Mouse (Mus musculus) cerebellum, adult 9-11 months (tissue): Measurements from ENCODE around the gene Olfr1222.
"Not testable (repeated sequence)": the region's sequence is repeated elsewhere in the genome, so short reads cannot be mapped to it uniquely, and the experiment has no call there.

ENCODE experiments used
- DNase-seq: peaks from one replicate; pipeline ENCODE4 v3.0.0; 2022

Olfr1222 gene

GRCm38 (mm10) chr2:89132954-89133353 lies at the start of gene Olfr1222:
Gene Olfr1222 (minus strand): TSS chr2:89133054.
- DNase-seq = no peak

- DNase-seq = no peak
Measured at GRCm38 (mm10) chr2:89174569-89174968, 41.7 kb upstream of the Olfr1222 start, which contains the start of gene Olfr1225. Gene Olfr1225 (minus strand): TSS chr2:89174669.

GRCm38 (mm10) chr2:89164711-89165110 lies 31.9 kb upstream of the Olfr1222 start:
- DNase-seq = not testable (repeated sequence)

- DNase-seq = not testable (repeated sequence)
Measured at GRCm38 (mm10) chr2:89163991-89164390, 31.1 kb upstream of the Olfr1222 start, which contains the start of gene Olfr1224-ps1. Gene Olfr1224-ps1 (minus strand): TSS chr2:89164091.

- no peak for DNase-seq
Measured at GRCm38 (mm10) chr2:89151460-89151859, 18.6 kb upstream of the Olfr1222 start, which contains the start of gene Olfr1223. Gene Olfr1223 (minus strand): TSS chr2:89151560.

GRCm38 (mm10) chr2:89117183-89117582 lies 15.7 kb downstream of the Olfr1222 start, which contains the start of gene Olfr1221:
Gene Olfr1221 (minus strand): TSS chr2:89117283.
- DNase-seq = no peak

- no peak for DNase-seq
Measured at GRCm38 (mm10) chr2:89106735-89107134, 26.1 kb downstream of the Olfr1222 start, which contains the start of gene Olfr1220. Gene Olfr1220 (minus strand): TSS chr2:89106835.

- no peak for DNase-seq
Measured at GRCm38 (mm10) chr2:89105651-89106050, 27.2 kb downstream of the Olfr1222 start.

GRCm38 (mm10) chr2:89093848-89094247 lies 39.0 kb downstream of the Olfr1222 start:
- DNase-seq = no peak

GRCm38 (mm10) chr2:89083413-89083812 lies 49.4 kb downstream of the Olfr1222 start, which contains the start of gene Olfr1219:
Gene Olfr1219 (minus strand): TSS chr2:89083513.
- no peak for DNase-seq

- DNase-seq = no peak
Measured at GRCm38 (mm10) chr2:89081487-89081886, 51.4 kb downstream of the Olfr1222 start.
